Mouse (Mus musculus) midbrain, embryonic 10.5 days (tissue): ENCODE measurements around the gene Dnajc3. TPM values are rescaled to one million over a fixed set of nuclear protein-coding genes. Genes with fewer than 3 reads are reported as not detected.

ENCODE experiments used
- DNase-seq: peaks from one replicate; pipeline ENCODE4 v3.0.0-alpha.2; 2017; ENCODE audit warnings: low spot score
- H3K27ac ChIP-seq: fragments of 300-500 bp; sonication (generic); replicated peaks from 2 replicates; pipeline ENCODE4 v1.5.1; 2016; ENCODE audit warnings: mild to moderate bottlenecking
- H3K27me3 ChIP-seq: fragments of 300-500 bp; sonication (generic); 2 replicates; pipeline ENCODE4 v1.6.1; 2016; ENCODE audit warnings: low read depth, mild to moderate bottlenecking; ENCODE audit not compliant: poor library complexity, severe bottlenecking
- H3K36me3 ChIP-seq: fragments of 300-500 bp; sonication (generic); 2 replicates; pipeline ENCODE4 v1.6.1; 2016; ENCODE audit warnings: mild to moderate bottlenecking, moderate library complexity
- H3K4me1 ChIP-seq: fragments of 300-500 bp; sonication (generic); 2 replicates; pipeline ENCODE4 v1.6.1; 2016
- H3K4me3 ChIP-seq: fragments of 300-500 bp; sonication (generic); 2 replicates; pipeline ENCODE4 v1.5.1; 2016; ENCODE audit warnings: mild to moderate bottlenecking, moderate library complexity
- H3K9me3 ChIP-seq: fragments of 300-500 bp; sonication (generic); replicated peaks from 2 replicates; pipeline ENCODE4 v1.6.1; 2016; ENCODE audit warnings: mild to moderate bottlenecking
- WGBS: fragments of 180-500 bp; shearing (Covaris S2); methylation state at CpG from one replicate; pipeline ENCODE4 v1.1.7; 2016; 5-methylcytosine and 5-hydroxymethylcytosine counted together
- polyA plus RNA-seq: library from polyadenylated mRNA; unstranded; fragments of >200 nt; fragmentation: Nextera tagmentation; extraction: Ambion mirVana; gene quantifications from 2 replicates; pipeline ENCODE4 v1.2.1, GENCODE M21; 2016

Dnajc3 gene
- polyA plus RNA-seq, 1 experiment from 2014 or later, result 33.2 TPM

DNA sequence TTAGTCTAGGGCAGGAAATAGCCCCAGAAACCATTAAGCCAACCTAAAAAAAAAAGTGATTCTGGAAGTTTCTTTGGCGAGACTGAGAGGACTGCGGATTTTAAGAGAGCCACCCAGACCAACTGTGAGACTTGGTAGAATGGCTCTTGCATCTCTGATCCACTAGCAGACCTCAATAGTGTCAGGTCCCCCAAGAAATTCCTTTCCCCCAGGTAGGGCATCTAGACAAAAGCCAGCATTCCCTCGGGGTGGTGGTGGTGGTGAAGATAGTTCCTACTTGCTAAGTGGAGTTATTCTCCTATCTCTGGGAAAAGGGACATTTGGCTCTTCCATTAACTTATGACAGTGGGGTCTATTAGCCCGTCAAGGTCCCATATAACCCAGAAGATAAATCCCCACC, 824 bp upstream of the Dnajc3 start:
- DNase-seq, result no peak
- Histone ChIP-seq H3K27ac (peak overlapping the region; percentile 92), H3K4me1 (peaks cover 46% of the 10 kb centered on the region)

DNA sequence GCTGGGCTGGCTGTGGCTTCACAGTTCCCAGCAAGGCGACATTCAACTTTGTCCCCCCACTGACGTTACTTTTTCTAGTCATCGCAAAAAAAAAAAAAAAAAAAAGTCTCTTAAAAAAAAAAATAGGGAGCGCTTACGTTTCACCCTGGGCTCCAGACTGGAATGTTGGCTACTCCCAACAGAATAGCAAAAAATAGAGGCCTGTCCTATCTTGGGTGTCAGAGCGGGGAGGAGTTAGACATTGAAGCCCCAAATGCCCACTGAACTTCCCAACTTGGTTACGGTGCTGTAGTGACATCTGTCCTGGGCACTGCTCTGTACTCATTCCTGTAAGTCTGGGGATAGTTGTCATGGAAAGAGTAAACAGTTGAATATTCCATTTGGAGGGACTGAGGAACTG, 775 bp downstream of the Dnajc3 start:
- DNase-seq, result no peak
- Histone ChIP-seq H3K27ac (peak overlapping the region; percentile 92), H3K36me3 (no peaks in the 10 kb centered on the region), H3K9me3 (no peaks in the 10 kb centered on the region), H3K27me3 (peaks cover 15% of the 10 kb centered on the region), H3K4me1 (peaks cover 36% of the 10 kb centered on the region), H3K4me3 (peak overlapping the region; percentile 72)
- WGBS, result 1% methylated on average over 7 of the region's 7 CpGs

More for the DNA sequence above, 824 bp upstream of the Dnajc3 start:
- Histone ChIP-seq H3K36me3 (no peaks in the 10 kb centered on the region), H3K9me3 (no peaks in the 10 kb centered on the region), H3K27me3 (peaks cover 15% of the 10 kb centered on the region), H3K4me3 (peak overlapping the region; percentile 72)
- 35% methylated on average over 4 of the region's 4 CpGs for WGBS

DNA sequence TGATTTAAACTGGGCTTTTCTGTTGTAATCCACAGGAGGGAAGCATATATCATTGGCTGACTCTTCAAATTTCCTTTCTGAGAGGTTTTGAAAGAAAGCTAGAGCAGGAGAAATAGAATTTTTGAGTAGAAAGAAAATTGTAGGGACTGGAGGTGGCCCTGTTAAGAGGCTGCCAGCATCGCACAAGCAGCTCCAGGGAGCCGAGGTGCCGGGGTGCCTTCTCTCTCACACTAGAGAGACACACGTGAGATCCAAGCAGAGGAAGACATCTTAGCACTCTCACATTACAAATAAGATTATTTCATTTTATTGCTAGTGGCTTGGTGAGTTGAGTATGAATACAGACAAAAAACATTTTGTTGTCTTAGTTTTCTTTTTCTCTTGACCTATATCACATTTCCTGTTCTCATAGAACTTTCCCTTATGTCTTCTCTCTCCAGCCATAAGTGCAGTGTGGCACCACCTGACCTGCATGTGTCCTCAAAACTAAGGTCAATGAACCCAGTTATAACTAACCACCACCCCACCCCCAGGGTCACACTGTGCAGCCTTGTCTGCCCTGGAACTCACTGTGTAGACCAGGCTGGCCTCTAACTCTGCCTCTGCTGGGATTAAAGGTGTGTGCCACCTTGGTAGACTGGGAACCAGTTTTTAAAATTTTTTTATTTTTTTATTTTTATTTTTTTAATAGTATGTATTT, 3.2 kb downstream of the Dnajc3 start:
- Histone ChIP-seq H3K27me3 (peaks cover 9% of the 10 kb centered on the region; the same call in 1 of the 2 replicates), H3K27ac (no peak overlapping the region), H3K9me3 (no peaks in the 10 kb centered on the region), H3K4me3 (no peak overlapping the region), H3K4me1 (peaks cover 41% of the 10 kb centered on the region), H3K36me3 (no peaks in the 10 kb centered on the region)
- whole genome bisulfite sequencing, result 87% methylated on average over 4 of the region's 4 CpGs
- DNase-seq, result no peak

DNA sequence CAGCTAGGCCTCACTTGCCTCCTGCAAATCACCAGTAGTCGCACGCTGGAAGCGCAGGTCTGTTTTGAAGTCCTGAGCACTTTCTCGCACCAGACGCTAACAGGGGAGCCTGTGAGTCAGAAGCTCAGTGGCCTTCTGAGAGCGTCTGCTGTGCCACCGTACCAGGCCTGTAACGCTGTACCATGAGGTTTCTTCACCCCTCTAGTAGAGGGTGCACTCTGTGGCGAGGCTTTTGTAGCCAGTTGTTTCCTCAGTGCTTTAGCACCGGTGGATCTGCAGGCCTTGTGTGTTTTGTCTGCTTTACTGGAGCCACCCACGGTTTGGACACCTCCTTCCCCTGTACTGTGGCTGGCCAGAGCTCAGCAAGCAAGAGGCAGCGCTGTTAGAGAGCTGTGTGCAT, 4.3 kb downstream of the Dnajc3 start:
- Histone ChIP-seq H3K4me1 (peaks cover 36% of the 10 kb centered on the region), H3K36me3 (no peaks in the 10 kb centered on the region), H3K4me3 (no peak overlapping the region), H3K27ac (0 out of 2 replicates have a peak overlapping the region, but pooled peaks have one; percentile 23), H3K27me3 (no peaks in the 10 kb centered on the region), H3K9me3 (no peaks in the 10 kb centered on the region)
- WGBS, result 33% methylated on average over 12 of the region's 12 CpGs
- peak; percentile 18 for DNase-seq

- no peaks in the 10 kb centered on the region for H3K36me3 ChIP-seq
- H3K4me3 ChIP-seq, result no peak overlapping the region
- peaks cover 19% of the 10 kb centered on the region for H3K4me1 ChIP-seq
- H3K9me3 ChIP-seq, result no peaks in the 10 kb centered on the region
- no peak overlapping the region for H3K27ac ChIP-seq
- no peaks in the 10 kb centered on the region for H3K27me3 ChIP-seq
- WGBS, result 92% methylated on average over 2 of the region's 2 CpGs
- no peak for DNase-seq
Observed at GRCm38 (mm10) chr14:118944702-118945101, 6.9 kb downstream of the Dnajc3 start.

GRCm38 (mm10) chr14:118948841-118949240, 11.1 kb downstream of the Dnajc3 start:
- peaks cover 10% of the 10 kb centered on the region for H3K36me3 ChIP-seq
- no peaks in the 10 kb centered on the region for H3K27me3 ChIP-seq
- DNase-seq, result no peak
- no peak overlapping the region for H3K4me3 ChIP-seq
- no peak overlapping the region for H3K27ac ChIP-seq
- H3K9me3 ChIP-seq, result no peaks in the 10 kb centered on the region
- peaks cover 12% of the 10 kb centered on the region for H3K4me1 ChIP-seq
- WGBS, result 91% methylated on average over 1 of the region's 1 CpGs

DNA sequence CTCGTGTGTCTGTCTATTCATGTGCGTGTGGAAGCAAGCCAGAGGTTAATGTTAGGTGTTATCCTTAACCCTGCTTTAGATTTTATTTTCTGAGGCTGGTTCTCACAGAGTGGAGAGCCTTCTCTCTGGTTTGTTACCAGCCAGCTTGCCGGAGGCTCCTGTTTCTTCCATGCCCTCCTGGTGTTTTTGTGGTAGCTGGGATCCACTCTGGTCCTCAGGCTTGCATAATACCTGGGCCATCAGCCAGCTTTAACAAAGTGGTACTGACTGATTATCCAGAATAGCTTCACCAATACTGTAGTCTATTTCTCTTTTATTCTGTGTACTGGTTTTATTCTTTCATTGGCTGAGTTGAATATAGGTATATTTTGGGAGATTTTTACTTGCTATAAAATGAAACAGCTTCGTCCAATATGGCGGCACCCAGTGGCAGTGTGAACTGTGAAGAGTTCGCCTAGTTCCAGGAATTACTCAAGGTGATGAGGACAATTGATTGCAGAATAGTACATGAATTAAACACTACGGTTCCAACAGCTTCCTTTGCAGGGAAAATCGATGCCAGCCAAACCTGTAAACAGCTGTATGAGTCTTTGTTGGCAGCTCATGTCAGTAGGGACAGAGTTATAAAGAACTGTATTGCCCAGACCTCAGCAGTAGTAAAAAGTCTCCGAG, 14.3 kb downstream of the Dnajc3 start:
- Histone ChIP-seq H3K4me1 (peaks cover 7% of the 10 kb centered on the region; the same call in 1 of the 2 replicates), H3K9me3 (no peaks in the 10 kb centered on the region), H3K36me3 (peaks cover 24% of the 10 kb centered on the region), H3K27ac (no peak overlapping the region), H3K4me3 (no peak overlapping the region), H3K27me3 (no peaks in the 10 kb centered on the region)
- WGBS, result 93% methylated on average over 9 of the region's 9 CpGs
- no peak for DNase-seq

GRCm38 (mm10) chr14:118958010-118958409, 20.2 kb downstream of the Dnajc3 start:
- H3K4me3 ChIP-seq, result no peak overlapping the region
- no peaks in the 10 kb centered on the region for H3K9me3 ChIP-seq
- no peak for DNase-seq
- no peaks in the 10 kb centered on the region for H3K27me3 ChIP-seq
- H3K27ac ChIP-seq, result no peak overlapping the region
- 93% methylated on average over 3 of the region's 3 CpGs for WGBS
- no peaks in the 10 kb centered on the region for H3K4me1 ChIP-seq
- peaks cover 77% of the 10 kb centered on the region for H3K36me3 ChIP-seq

- no peaks in the 10 kb centered on the region for H3K4me1 ChIP-seq
- no peaks in the 10 kb centered on the region for H3K27me3 ChIP-seq
- peaks cover 56% of the 10 kb centered on the region for H3K36me3 ChIP-seq
- H3K9me3 ChIP-seq, result no peaks in the 10 kb centered on the region
- H3K27ac ChIP-seq, result no peak overlapping the region
- H3K4me3 ChIP-seq, result no peak overlapping the region
- 95% methylated on average over 4 of the region's 4 CpGs for WGBS
- no peak for DNase-seq
Observed at GRCm38 (mm10) chr14:118965356-118966000, 27.7 kb downstream of the Dnajc3 start.

GRCm38 (mm10) chr14:118967646-118968045, 29.9 kb downstream of the Dnajc3 start:
- WGBS, result 88% methylated on average over 7 of the region's 7 CpGs

DNA sequence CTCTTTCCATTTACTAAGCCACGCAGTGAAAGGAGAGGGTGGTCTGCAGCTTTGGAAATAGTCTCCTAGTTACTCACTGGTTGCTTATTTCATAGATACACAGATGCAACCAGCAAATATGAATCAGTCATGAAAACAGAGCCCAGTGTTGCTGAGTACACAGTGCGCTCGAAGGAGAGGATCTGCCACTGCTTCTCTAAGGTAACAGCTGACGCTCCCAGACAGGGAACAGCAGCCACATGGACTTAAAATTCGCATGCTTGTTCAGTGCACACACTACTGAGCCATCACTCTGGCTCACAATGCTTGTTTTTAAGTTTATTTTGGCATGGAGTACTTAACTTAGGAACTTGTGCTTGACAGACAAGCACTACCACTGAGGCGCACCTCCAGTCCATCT, 34.5 kb downstream of the Dnajc3 start:
- 94% methylated on average over 6 of the region's 6 CpGs for WGBS
- Histone ChIP-seq H3K9me3 (no peaks in the 10 kb centered on the region), H3K27ac (no peak overlapping the region), H3K4me3 (no peak overlapping the region), H3K4me1 (peaks cover 7% of the 10 kb centered on the region; the same call in 1 of the 2 replicates), H3K27me3 (no peaks in the 10 kb centered on the region), H3K36me3 (peaks cover 93% of the 10 kb centered on the region)
- no peak for DNase-seq

More at GRCm38 (mm10) chr14:118967646-118968045, 29.9 kb downstream of the Dnajc3 start:
- H3K4me1 ChIP-seq, result no peaks in the 10 kb centered on the region
- H3K36me3 ChIP-seq, result peaks cover 56% of the 10 kb centered on the region
- no peaks in the 10 kb centered on the region for H3K27me3 ChIP-seq
- H3K27ac ChIP-seq, result no peak overlapping the region
- H3K4me3 ChIP-seq, result no peak overlapping the region
- DNase-seq, result no peak
- no peaks in the 10 kb centered on the region for H3K9me3 ChIP-seq

- no peak for DNase-seq
- H3K27me3 ChIP-seq, result no peaks in the 10 kb centered on the region
- no peaks in the 10 kb centered on the region for H3K9me3 ChIP-seq
- no peak overlapping the region for H3K27ac ChIP-seq
- peaks cover 87% of the 10 kb centered on the region for H3K36me3 ChIP-seq
- peaks cover 7% of the 10 kb centered on the region; the same call in 1 of the 2 replicates for H3K4me1 ChIP-seq
- WGBS, result 77% methylated on average over 8 of the region's 8 CpGs
- H3K4me3 ChIP-seq, result no peak overlapping the region
Observed at GRCm38 (mm10) chr14:118977136-118977816, 39.5 kb downstream of the Dnajc3 start.
